Mouse (Mus musculus): Measurements from ENCODE around the gene Myh7b. TPM values are rescaled to one million over a fixed set of nuclear protein-coding genes. Genes with fewer than 3 reads are reported as not detected.
"Not testable (repeated sequence)": the region's sequence is repeated elsewhere in the genome, so short reads cannot be mapped to it uniquely, and the experiment has no call there.

The Myh7b gene
- polyA plus RNA-seq, 1 experiment from 2014 or later, result 0.52 TPM

DNA sequence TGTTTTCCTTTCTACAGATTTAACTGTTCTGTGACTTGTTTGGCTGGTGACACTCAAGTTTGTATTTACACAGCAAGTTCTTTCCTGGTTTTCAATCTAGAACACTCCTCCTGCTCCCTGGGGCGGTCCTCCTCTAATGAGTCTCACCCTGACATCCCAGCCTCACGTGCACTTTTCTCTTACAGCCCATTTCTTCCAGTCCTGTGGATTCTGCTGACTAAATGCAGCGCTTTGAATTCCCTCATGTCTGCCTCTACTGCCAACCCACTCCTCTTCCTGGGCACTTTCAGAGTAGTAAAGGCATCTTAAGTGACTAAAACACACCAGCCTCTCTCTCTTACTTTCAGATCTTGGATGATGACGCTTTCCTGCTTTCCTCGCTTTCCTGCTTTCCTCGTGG is 19.3 kb upstream of the Myh7b start:
- Histone ChIP-seq H3K27me3 (ENCODE audit: control insufficient read depth, insufficient read depth, low read length) (no peaks in the 10 kb centered on the region), H3K27ac (ENCODE audit: low read depth, low read length) (no peak overlapping the region), H3K9ac (ENCODE audit: low read depth, low read length) (peak overlapping the region; percentile 62), H3K4me1 (replicated peaks; ENCODE audit: control insufficient read depth, insufficient read depth, low read length) (no peaks in the 10 kb centered on the region), H3K9me3 (ENCODE audit: control insufficient read depth, low read length) (no peaks in the 10 kb centered on the region), H3K4me3 (ENCODE audit: low read depth, low read length) (peak overlapping the region; percentile 37), H3K36me3 (ENCODE audit: control insufficient read depth, insufficient read depth, low read length) (no peaks in the 10 kb centered on the region), H3K4me2 (replicated peaks; ENCODE audit: low read depth, low read length) (peak overlapping the region; percentile 48)
- 10% methylated on average over 6 of the region's 6 CpGs for WGBS
- ATAC-seq (ENCODE audit: low FRiP score) (no peak), DNase-seq (ENCODE audit: low spot score) (peak; percentile 26)

DNA sequence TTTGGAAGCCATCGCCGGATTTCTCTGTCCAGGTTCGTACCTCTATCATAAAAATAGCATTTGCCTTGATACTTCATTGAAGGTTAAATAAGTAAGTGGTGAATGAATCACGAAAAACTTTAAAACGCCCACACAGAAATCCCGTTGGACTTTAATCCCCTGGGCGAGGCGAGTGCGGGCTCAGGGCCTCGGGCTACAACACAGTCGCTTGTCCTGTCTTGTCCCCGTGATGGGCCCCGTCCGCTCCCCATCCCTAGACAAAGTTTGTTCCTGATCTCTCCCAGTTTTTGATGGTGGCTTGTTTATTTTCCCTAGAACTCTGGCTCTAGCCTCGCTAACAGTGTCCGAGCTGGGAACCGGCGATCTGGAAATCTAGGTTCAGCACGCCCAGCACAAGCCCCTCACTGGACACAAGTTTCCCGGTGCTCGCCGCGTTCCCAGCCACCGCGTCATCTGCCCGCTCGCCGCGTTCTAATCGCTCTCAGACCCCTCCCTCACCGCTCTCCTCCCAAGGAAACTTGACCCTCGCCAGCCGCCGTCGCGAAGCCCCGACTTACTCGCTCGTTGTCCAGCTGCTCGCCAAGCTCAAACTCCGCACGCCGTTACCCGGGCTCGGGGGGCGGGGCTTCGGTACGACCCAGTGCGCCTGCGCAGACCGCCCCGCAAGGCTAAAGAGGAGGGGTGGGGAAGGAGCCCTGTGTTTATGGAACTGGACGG is 18.7 kb upstream of the Myh7b start, which contains the start of gene Gss:
TSS of gene Gss (minus strand) at position 674 of the 717 bp plus-strand sequence.
- peak within 1 kb of the TSS; percentile 62 for H3K9ac ChIP-seq (ENCODE audit: low read depth, low read length)
- DNase-seq (ENCODE audit: low spot score), result peak; percentile 99
- no peaks in the 10 kb centered on the region for H3K9me3 ChIP-seq (ENCODE audit: control insufficient read depth, low read length)
- ATAC-seq (ENCODE audit: low FRiP score), result peak; percentile 91
- peak within 1 kb of the TSS; percentile 48 for H3K4me2 ChIP-seq (replicated peaks; ENCODE audit: low read depth, low read length)
- no peaks in the 10 kb centered on the region for H3K27me3 ChIP-seq (ENCODE audit: control insufficient read depth, insufficient read depth, low read length)
- H3K4me3 ChIP-seq (ENCODE audit: low read depth, low read length), result peak within 1 kb of the TSS; percentile 37
- H3K36me3 ChIP-seq (ENCODE audit: control insufficient read depth, insufficient read depth, low read length), result no peaks in the 10 kb centered on the region
- no peaks in the 10 kb centered on the region for H3K4me1 ChIP-seq (replicated peaks; ENCODE audit: control insufficient read depth, insufficient read depth, low read length)
- WGBS, result under 1% methylated on average over 52 of the region's 53 CpGs
- peak within 1 kb of the TSS; percentile 4; the same call in 1 of the 2 replicates for H3K27ac ChIP-seq (ENCODE audit: low read depth, low read length)

DNA sequence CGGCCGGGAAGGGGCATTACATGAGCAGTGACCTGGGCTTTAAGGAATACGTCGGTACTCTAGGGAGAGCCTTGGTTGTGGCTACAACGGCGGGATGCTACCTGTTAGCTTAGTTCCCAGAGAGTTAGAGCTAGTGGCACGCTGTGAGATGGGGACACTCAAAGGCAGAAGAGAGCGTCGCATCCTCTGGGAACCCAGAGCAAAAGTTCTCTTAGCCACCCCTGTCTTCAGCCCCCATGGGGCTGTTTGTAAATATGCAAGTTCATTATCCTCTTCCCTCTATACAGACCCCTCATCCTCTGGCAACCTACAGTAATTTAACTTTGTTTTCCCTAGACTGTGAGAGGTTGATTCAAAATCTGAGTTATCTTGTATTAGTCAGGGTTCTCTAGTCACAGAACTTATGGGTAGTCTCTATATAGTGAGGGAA is 18.1 kb upstream of the Myh7b start:
- Histone ChIP-seq H3K27ac (ENCODE audit: low read depth, low read length) (no peak overlapping the region), H3K27me3 (ENCODE audit: control insufficient read depth, insufficient read depth, low read length) (no peaks in the 10 kb centered on the region), H3K4me1 (replicated peaks; ENCODE audit: control insufficient read depth, insufficient read depth, low read length) (no peaks in the 10 kb centered on the region), H3K4me2 (replicated peaks; ENCODE audit: low read depth, low read length) (peak overlapping the region; percentile 48), H3K4me3 (ENCODE audit: low read depth, low read length) (peak overlapping the region; percentile 37), H3K9me3 (ENCODE audit: control insufficient read depth, low read length) (no peaks in the 10 kb centered on the region), H3K9ac (ENCODE audit: low read depth, low read length) (peak overlapping the region; percentile 61), H3K36me3 (ENCODE audit: control insufficient read depth, insufficient read depth, low read length) (no peaks in the 10 kb centered on the region)
- ATAC-seq (ENCODE audit: low FRiP score) (no peak), DNase-seq (ENCODE audit: low spot score) (no peak)
- WGBS, result under 1% methylated on average over 9 of the region's 9 CpGs

DNA sequence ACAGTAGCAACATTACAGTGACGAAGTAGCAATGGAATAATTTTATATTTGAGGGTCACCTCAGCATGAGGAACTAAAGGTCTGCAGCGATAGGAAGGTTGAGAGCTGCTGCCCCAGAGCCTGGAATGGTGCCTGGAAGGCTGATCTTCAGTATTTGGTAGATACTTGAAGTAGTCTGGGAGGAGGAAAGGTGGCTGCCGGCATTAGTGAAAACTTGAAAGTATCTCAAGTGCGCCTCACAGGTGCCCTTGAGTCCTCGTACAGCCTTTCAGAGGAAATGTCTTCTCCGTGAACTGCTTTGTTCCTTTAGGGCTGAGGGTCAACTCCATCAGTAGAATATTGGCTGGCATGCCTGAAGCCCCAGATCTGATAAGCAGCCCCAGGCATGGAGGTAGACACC is 15.5 kb upstream of the Myh7b start:
- 82% methylated on average over 6 of the region's 6 CpGs for WGBS
- no peak for ATAC-seq (ENCODE audit: low FRiP score)

DNA sequence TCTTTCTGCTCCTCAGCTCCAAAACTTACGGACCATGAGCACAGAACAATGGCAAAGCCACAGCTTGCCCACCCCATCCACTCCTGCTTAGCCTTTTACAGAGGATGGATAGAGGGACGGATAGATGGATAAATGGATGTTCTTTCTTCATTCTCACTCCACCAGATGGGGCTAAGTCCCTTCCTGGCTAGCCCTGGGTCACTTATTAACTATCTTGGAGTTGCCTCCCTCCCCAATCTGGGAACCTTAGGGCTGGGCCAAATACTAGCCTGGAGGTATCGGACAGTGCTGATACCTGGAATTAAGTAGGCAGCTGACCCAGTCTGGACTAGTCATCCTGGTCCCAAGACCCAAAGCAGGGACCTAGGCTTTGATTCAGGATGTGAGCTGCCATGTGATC is 7.3 kb upstream of the Myh7b start:
- DNase-seq (ENCODE audit: low spot score) (no peak), ATAC-seq (ENCODE audit: low FRiP score) (no peak)
- no peaks in the 10 kb centered on the region for H3K9me3 ChIP-seq (ENCODE audit: control insufficient read depth, low read length)

More for the DNA sequence above, 15.5 kb upstream of the Myh7b start:
- H3K27me3 ChIP-seq (ENCODE audit: control insufficient read depth, insufficient read depth, low read length), result no peaks in the 10 kb centered on the region
- no peak overlapping the region for H3K27ac ChIP-seq (ENCODE audit: low read depth, low read length)
- H3K36me3 ChIP-seq (ENCODE audit: control insufficient read depth, insufficient read depth, low read length), result no peaks in the 10 kb centered on the region
- H3K4me2 ChIP-seq (replicated peaks; ENCODE audit: low read depth, low read length), result no peak overlapping the region
- H3K9me3 ChIP-seq (ENCODE audit: control insufficient read depth, low read length), result no peaks in the 10 kb centered on the region
- H3K9ac ChIP-seq (ENCODE audit: low read depth, low read length), result no peak overlapping the region
- no peak overlapping the region for H3K4me3 ChIP-seq (ENCODE audit: low read depth, low read length)
- no peaks in the 10 kb centered on the region for H3K4me1 ChIP-seq (replicated peaks; ENCODE audit: control insufficient read depth, insufficient read depth, low read length)
- no peak for DNase-seq (ENCODE audit: low spot score)

DNA sequence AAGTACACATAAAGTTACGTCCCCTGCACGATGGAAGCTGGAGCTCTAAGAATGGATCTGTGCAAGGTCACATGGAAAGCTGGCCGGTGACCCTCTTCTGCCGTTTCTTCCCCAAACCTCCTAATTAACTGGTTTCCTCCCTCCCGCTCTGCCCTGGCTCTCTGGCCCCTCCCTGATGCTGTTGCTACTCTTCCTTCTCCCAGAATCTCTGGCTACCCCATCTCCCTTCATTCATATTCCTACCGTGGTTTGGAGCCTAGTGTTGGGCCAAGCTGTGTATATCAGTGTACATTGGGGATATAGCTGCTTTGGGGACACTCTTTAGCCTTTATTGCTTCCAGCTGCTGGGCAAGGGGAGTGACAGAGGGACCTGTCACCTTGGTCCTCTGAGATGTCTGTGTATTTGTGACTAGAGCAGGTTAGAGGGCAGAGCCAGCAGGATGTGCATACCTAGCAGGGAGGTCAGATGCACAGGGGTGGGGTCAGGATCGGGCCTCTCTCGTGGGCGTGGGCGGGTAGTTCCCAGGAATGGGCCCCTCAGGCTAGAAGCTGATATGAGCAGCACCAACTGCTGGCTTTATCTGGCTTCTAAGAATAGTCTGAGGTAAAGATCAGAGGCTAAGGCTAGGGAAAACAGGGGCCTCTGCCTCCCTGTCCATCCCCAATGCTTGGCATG is 6.3 kb upstream of the Myh7b start:
- Histone ChIP-seq H3K4me3 (ENCODE audit: low read depth, low read length) (no peak overlapping the region), H3K27me3 (ENCODE audit: control insufficient read depth, insufficient read depth, low read length) (no peaks in the 10 kb centered on the region), H3K9me3 (ENCODE audit: control insufficient read depth, low read length) (no peaks in the 10 kb centered on the region), H3K36me3 (ENCODE audit: control insufficient read depth, insufficient read depth, low read length) (no peaks in the 10 kb centered on the region), H3K27ac (ENCODE audit: low read depth, low read length) (no peak overlapping the region), H3K9ac (ENCODE audit: low read depth, low read length) (no peak overlapping the region), H3K4me2 (replicated peaks; ENCODE audit: low read depth, low read length) (no peak overlapping the region), H3K4me1 (replicated peaks; ENCODE audit: control insufficient read depth, insufficient read depth, low read length) (no peaks in the 10 kb centered on the region)
- WGBS, result 67% methylated on average over 10 of the region's 10 CpGs
- ATAC-seq (ENCODE audit: low FRiP score) (no peak), DNase-seq (ENCODE audit: low spot score) (no peak)

More for the DNA sequence above, 7.3 kb upstream of the Myh7b start:
- Histone ChIP-seq H3K27ac (ENCODE audit: low read depth, low read length) (no peak overlapping the region), H3K4me1 (replicated peaks; ENCODE audit: control insufficient read depth, insufficient read depth, low read length) (no peaks in the 10 kb centered on the region), H3K4me2 (replicated peaks; ENCODE audit: low read depth, low read length) (no peak overlapping the region), H3K4me3 (ENCODE audit: low read depth, low read length) (no peak overlapping the region), H3K27me3 (ENCODE audit: control insufficient read depth, insufficient read depth, low read length) (no peaks in the 10 kb centered on the region), H3K36me3 (ENCODE audit: control insufficient read depth, insufficient read depth, low read length) (no peaks in the 10 kb centered on the region), H3K9ac (ENCODE audit: low read depth, low read length) (no peak overlapping the region)
- WGBS, result 51% methylated on average over 3 of the region's 3 CpGs

DNA sequence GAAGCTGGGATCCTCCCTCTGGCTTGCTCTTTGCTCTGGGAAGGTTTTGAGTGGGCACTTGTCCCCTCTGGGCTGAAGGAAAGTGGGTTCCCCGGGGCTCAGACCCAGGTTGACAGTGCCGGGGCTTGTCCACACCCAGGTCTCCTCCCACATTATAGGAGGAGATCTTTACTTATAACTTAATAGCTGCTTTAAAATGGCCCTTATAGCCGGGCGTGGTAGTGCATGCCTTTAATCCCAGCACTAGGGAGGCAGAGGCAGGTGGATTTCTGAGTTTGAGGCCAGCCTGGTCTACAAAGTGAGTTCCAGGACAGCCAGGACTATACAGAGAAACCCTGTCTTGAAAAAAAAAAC is 5.8 kb upstream of the Myh7b start:
- not testable (repeated sequence) for ATAC-seq (ENCODE audit: low FRiP score); H3K4me2 ChIP-seq (replicated peaks; ENCODE audit: low read depth, low read length); DNase-seq (ENCODE audit: low spot score); H3K4me1 ChIP-seq (replicated peaks; ENCODE audit: control insufficient read depth, insufficient read depth, low read length); H3K36me3 ChIP-seq (ENCODE audit: control insufficient read depth, insufficient read depth, low read length); H3K27me3 ChIP-seq (ENCODE audit: control insufficient read depth, insufficient read depth, low read length); H3K9ac ChIP-seq (ENCODE audit: low read depth, low read length); H3K9me3 ChIP-seq (ENCODE audit: control insufficient read depth, low read length); H3K4me3 ChIP-seq (ENCODE audit: low read depth, low read length); H3K27ac ChIP-seq (ENCODE audit: low read depth, low read length)
- 86% methylated on average over 4 of the region's 4 CpGs for WGBS

DNA sequence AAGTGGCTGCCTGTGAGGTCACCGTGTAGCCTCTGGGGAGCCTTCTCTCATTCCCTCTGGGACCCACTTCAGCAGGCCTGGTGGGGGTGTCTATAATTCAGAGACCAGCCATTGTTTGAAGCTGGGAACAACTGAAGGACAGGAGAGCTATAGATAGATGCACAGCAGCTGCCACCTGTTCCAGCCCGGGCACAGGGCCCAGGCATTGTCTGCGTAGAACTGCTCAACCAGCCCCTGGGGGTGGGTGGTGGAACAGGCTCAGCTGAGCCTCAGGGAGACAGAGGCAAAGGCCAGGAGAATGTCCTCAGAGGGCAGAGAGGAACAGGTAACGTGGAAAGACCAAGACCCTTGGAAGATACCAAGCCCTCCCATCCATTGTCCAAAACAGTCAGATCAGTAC is 4.7 kb upstream of the Myh7b start:
- DNase-seq (ENCODE audit: low spot score), result no peak
- WGBS, result 84% methylated on average over 4 of the region's 4 CpGs
- H3K36me3 ChIP-seq (ENCODE audit: control insufficient read depth, insufficient read depth, low read length), result no peaks in the 10 kb centered on the region
- no peak overlapping the region for H3K4me2 ChIP-seq (replicated peaks; ENCODE audit: low read depth, low read length)
- ATAC-seq (ENCODE audit: low FRiP score), result no peak
- no peak overlapping the region for H3K27ac ChIP-seq (ENCODE audit: low read depth, low read length)
- H3K4me1 ChIP-seq (replicated peaks; ENCODE audit: control insufficient read depth, insufficient read depth, low read length), result no peaks in the 10 kb centered on the region
- H3K9ac ChIP-seq (ENCODE audit: low read depth, low read length), result no peak overlapping the region
- no peak overlapping the region for H3K4me3 ChIP-seq (ENCODE audit: low read depth, low read length)
- no peaks in the 10 kb centered on the region for H3K27me3 ChIP-seq (ENCODE audit: control insufficient read depth, insufficient read depth, low read length)
- H3K9me3 ChIP-seq (ENCODE audit: control insufficient read depth, low read length), result no peaks in the 10 kb centered on the region
